Mouse (Mus musculus) limb, embryonic 12.5 days (tissue): ENCODE data around the gene Kalrn. TPM values are rescaled to one million over a fixed set of nuclear protein-coding genes. Genes with fewer than 3 reads are reported as not detected.

Experiments used
- ATAC-seq: fragments of 200-750 bp; cut with Nextera tagmentation; 2 replicates; pipeline ENCODE4 v1.8.0; 2017; ENCODE audit warnings: low read depth, moderate TSS enrichment; ENCODE audit not compliant: insufficient number of reproducible peaks, insufficient read depth, low FRiP score, low TSS enrichment
- H3K27ac ChIP-seq: fragments of 300-500 bp; sonication (generic); 2 replicates; pipeline ENCODE4 v1.5.1; 2016; ENCODE audit warnings: mild to moderate bottlenecking, moderate library complexity
- H3K27me3 ChIP-seq: fragments of 300-500 bp; sonication (generic); 2 replicates; pipeline ENCODE4 v1.6.1; 2016; ENCODE audit warnings: mild to moderate bottlenecking, moderate library complexity
- H3K36me3 ChIP-seq: fragments of 300-500 bp; sonication (generic); 2 replicates; pipeline ENCODE4 v1.6.1; 2016; ENCODE audit warnings: mild to moderate bottlenecking, moderate library complexity
- H3K4me1 ChIP-seq: fragments of 300-500 bp; sonication (generic); replicated peaks from 2 replicates; pipeline ENCODE4 v1.6.1; 2016
- H3K4me2 ChIP-seq: fragments of 300-500 bp; sonication (generic); 2 replicates; pipeline ENCODE4 v1.6.1; 2016; ENCODE audit warnings: mild to moderate bottlenecking, moderate library complexity
- H3K4me3 ChIP-seq: fragments of 300-500 bp; sonication (generic); replicated peaks from 2 replicates; pipeline ENCODE4 v1.5.1; 2016; ENCODE audit warnings: mild to moderate bottlenecking
- H3K9ac ChIP-seq: fragments of 300-500 bp; sonication (generic); replicated peaks from 2 replicates; pipeline ENCODE4 v1.6.1; 2016; ENCODE audit warnings: mild to moderate bottlenecking, moderate library complexity
- H3K9me3 ChIP-seq: fragments of 300-500 bp; sonication (generic); 2 replicates; pipeline ENCODE4 v1.6.1; 2016; ENCODE audit warnings: mild to moderate bottlenecking, moderate library complexity
- WGBS: fragments of 180-500 bp; shearing (Covaris S2); methylation state at CpG from one replicate; pipeline ENCODE4 v1.1.7; 2016; 5-methylcytosine and 5-hydroxymethylcytosine counted together
- polyA plus RNA-seq: library from polyadenylated mRNA; unstranded; fragments of >200 nt; fragmentation: Nextera tagmentation; extraction: Ambion mirVana; gene quantifications from 2 replicates; pipeline ENCODE4 v1.2.1, GENCODE M21; 2016

Gene Kalrn
- polyA plus RNA-seq, 1 experiment from 2014 or later = 13.1 TPM

- Histone ChIP-seq H3K27ac (no peak overlapping the region), H3K4me1 (peaks cover 22% of the 10 kb centered on the region), H3K36me3 (no peaks in the 10 kb centered on the region), H3K4me2 (no peak overlapping the region), H3K27me3 (peaks cover 3% of the 10 kb centered on the region; the same call in 1 of the 2 replicates), H3K9me3 (no peaks in the 10 kb centered on the region), H3K9ac (no peak overlapping the region), H3K4me3 (no peak overlapping the region)
- 70% methylated on average over 8 of the region's 8 CpGs for WGBS
- ATAC-seq = no peak
These were observed 572.6 kb downstream of the Kalrn start for GRCm38 (mm10) chr16:34000715-34001114.

DNA sequence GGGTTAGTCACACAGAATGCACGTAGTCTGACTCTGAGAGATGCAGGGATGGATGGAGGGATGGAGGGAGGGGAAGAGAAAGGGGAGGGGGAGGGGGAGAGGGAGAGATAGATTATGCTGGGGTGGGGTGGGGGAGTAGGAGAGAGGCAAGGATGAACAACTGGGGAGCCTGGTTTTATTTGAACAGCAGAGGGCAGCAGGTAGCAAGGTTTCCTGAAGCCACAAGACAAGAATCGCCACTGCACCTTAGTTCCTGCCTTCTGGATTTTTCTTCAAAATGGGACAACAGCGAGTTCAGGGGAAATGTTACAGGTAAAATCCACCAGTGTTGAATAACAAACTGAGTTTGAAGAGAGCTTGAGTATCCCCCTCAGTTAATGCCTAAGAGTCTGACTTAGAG lies 573.9 kb downstream of the Kalrn start:
- Histone ChIP-seq H3K27ac (no peak overlapping the region), H3K9me3 (no peaks in the 10 kb centered on the region), H3K4me3 (no peak overlapping the region), H3K9ac (no peak overlapping the region), H3K4me2 (no peak overlapping the region), H3K27me3 (peaks cover 3% of the 10 kb centered on the region; the same call in 1 of the 2 replicates), H3K36me3 (no peaks in the 10 kb centered on the region), H3K4me1 (peaks cover 18% of the 10 kb centered on the region)
- 24% methylated on average over 3 of the region's 3 CpGs for whole genome bisulfite sequencing
- ATAC-seq = no peak

GRCm38 (mm10) chr16:33998011-33998410 lies 575.3 kb downstream of the Kalrn start:
- Histone ChIP-seq H3K4me3 (no peak overlapping the region), H3K27ac (no peak overlapping the region), H3K9me3 (no peaks in the 10 kb centered on the region), H3K27me3 (peaks cover 3% of the 10 kb centered on the region; the same call in 1 of the 2 replicates), H3K36me3 (no peaks in the 10 kb centered on the region), H3K4me1 (peaks cover 14% of the 10 kb centered on the region), H3K4me2 (no peak overlapping the region), H3K9ac (no peak overlapping the region)
- WGBS = 81% methylated on average over 6 of the region's 6 CpGs
- no peak for ATAC-seq

- 9% methylated on average over 5 of the region's 5 CpGs for WGBS
These were observed 577.3 kb downstream of the Kalrn start for GRCm38 (mm10) chr16:33996030-33996429.

GRCm38 (mm10) chr16:33995496-33995895 lies 577.8 kb downstream of the Kalrn start:
- Histone ChIP-seq H3K36me3 (no peaks in the 10 kb centered on the region), H3K9ac (no peak overlapping the region), H3K27me3 (peaks cover 3% of the 10 kb centered on the region; the same call in 1 of the 2 replicates), H3K9me3 (no peaks in the 10 kb centered on the region), H3K4me1 (peaks cover 6% of the 10 kb centered on the region; the same call in 1 of the 2 replicates), H3K27ac (no peak overlapping the region), H3K4me3 (no peak overlapping the region), H3K4me2 (no peak overlapping the region)
- WGBS = 79% methylated on average over 3 of the region's 3 CpGs
- ATAC-seq = no peak

More at GRCm38 (mm10) chr16:33996030-33996429, 577.3 kb downstream of the Kalrn start:
- ATAC-seq = no peak
- Histone ChIP-seq H3K27me3 (peaks cover 3% of the 10 kb centered on the region; the same call in 1 of the 2 replicates), H3K9ac (no peak overlapping the region), H3K4me2 (no peak overlapping the region), H3K36me3 (no peaks in the 10 kb centered on the region), H3K9me3 (no peaks in the 10 kb centered on the region), H3K27ac (no peak overlapping the region), H3K4me3 (no peak overlapping the region), H3K4me1 (peaks cover 6% of the 10 kb centered on the region; the same call in 1 of the 2 replicates)

DNA sequence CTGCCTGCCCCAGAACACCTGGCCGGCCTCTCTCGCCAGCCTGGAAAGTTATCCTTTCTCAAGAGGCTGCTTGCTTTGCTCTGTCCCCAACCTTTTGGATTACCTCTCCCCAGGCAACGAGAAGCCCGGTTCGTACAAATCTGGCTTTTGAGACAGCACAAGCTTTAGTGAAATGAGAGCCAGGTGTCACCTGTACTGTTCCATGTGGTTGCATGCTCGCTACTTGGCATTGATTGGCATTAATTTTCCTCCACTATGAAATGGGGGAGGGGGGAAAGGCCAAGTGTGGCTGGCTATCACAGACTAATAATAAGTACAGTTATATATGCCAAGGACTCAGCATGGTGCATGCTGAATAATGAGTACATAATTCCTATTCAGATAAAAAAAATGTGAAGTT lies 579.0 kb downstream of the Kalrn start:
- ATAC-seq = no peak
- peaks cover 6% of the 10 kb centered on the region; the same call in 1 of the 2 replicates for H3K4me1 ChIP-seq
- H3K27ac ChIP-seq = no peak overlapping the region
- H3K4me3 ChIP-seq = no peak overlapping the region
- no peaks in the 10 kb centered on the region for H3K36me3 ChIP-seq
- no peak overlapping the region for H3K4me2 ChIP-seq
- no peak overlapping the region for H3K9ac ChIP-seq
- peaks cover 3% of the 10 kb centered on the region; the same call in 1 of the 2 replicates for H3K27me3 ChIP-seq
- no peaks in the 10 kb centered on the region for H3K9me3 ChIP-seq
- 68% methylated on average over 6 of the region's 6 CpGs for WGBS

- Histone ChIP-seq H3K9ac (no peak overlapping the region), H3K4me3 (no peak overlapping the region), H3K27me3 (no peaks in the 10 kb centered on the region), H3K27ac (no peak overlapping the region), H3K4me2 (no peak overlapping the region), H3K36me3 (no peaks in the 10 kb centered on the region), H3K4me1 (peaks cover 6% of the 10 kb centered on the region; the same call in 1 of the 2 replicates), H3K9me3 (no peaks in the 10 kb centered on the region)
- ATAC-seq = no peak
- 79% methylated on average over 4 of the region's 4 CpGs for WGBS
These were observed 582.6 kb downstream of the Kalrn start for GRCm38 (mm10) chr16:33990712-33991111.

DNA sequence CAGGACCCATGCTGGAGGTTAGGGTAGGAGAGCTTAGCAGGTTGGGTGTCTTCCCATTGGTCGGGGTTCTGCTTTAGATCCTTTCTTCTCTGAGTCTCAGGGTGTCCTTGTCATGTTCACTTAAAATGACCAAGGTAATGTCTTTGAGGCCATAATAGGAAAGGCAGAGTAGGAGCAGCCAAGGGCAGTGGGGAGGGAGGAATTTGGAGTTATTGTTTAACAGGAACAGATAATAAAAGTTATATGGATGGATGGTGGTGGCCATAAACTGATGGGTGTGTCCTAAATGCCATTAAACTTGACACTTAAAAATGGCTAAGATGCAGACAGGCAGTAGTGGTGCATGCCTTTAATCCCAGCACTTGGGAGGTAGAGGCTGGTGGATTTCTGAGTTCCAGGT lies 584.2 kb downstream of the Kalrn start:
- H3K9ac ChIP-seq = no peak overlapping the region

DNA sequence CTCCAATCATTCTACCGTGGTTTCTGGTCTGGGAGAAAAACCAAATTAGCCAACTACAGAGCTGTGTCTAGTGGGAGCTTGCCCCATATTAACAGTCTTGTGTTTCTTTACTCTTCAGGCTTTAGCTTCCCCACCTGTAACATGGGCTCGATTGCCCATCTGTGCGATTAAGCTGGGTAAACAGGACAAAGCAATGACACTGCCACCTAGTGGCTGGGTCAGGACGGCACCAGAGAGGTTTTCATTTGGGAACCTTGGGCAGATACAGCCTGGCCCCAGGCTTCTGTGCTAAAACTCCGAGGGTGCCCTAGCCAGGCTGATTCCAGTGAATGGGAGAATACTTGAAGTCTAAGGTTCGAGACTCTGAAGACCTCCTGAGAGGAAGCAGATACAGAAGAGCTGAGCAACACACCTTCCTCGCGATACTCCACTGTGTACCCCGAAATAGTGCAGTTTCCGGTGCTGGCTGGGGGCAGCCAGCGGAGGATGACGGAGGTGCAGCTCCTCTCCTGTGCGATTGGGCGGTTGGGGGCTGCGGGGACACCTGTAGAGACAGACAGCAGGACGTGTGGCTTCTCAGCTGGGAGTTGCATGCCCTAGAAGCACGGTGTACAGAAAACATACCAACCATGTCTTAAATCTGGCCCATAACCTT lies 584.8 kb downstream of the Kalrn start:
- Histone ChIP-seq H3K27ac (no peak overlapping the region), H3K4me3 (no peak overlapping the region), H3K4me2 (no peak overlapping the region), H3K9ac (no peak overlapping the region), H3K36me3 (no peaks in the 10 kb centered on the region), H3K27me3 (no peaks in the 10 kb centered on the region), H3K4me1 (no peaks in the 10 kb centered on the region), H3K9me3 (no peaks in the 10 kb centered on the region)
- ATAC-seq = no peak
- WGBS = 62% methylated on average over 17 of the region's 17 CpGs

More for the DNA sequence above, 584.2 kb downstream of the Kalrn start:
- Histone ChIP-seq H3K27me3 (no peaks in the 10 kb centered on the region), H3K9me3 (no peaks in the 10 kb centered on the region), H3K4me1 (peaks cover 3% of the 10 kb centered on the region; the same call in 1 of the 2 replicates), H3K36me3 (no peaks in the 10 kb centered on the region), H3K27ac (no peak overlapping the region), H3K4me2 (no peak overlapping the region), H3K4me3 (no peak overlapping the region)
- WGBS = 93% methylated on average over 1 of the region's 1 CpGs
- ATAC-seq = no peak

- no peak overlapping the region for H3K9ac ChIP-seq
- no peak overlapping the region for H3K27ac ChIP-seq
- no peak overlapping the region for H3K4me3 ChIP-seq
- no peaks in the 10 kb centered on the region for H3K4me1 ChIP-seq
- H3K4me2 ChIP-seq = no peak overlapping the region
- H3K27me3 ChIP-seq = no peaks in the 10 kb centered on the region
- no peaks in the 10 kb centered on the region for H3K36me3 ChIP-seq
- 86% methylated on average over 7 of the region's 7 CpGs for WGBS
- H3K9me3 ChIP-seq = no peaks in the 10 kb centered on the region
- no peak for ATAC-seq
These were observed 586.3 kb downstream of the Kalrn start for GRCm38 (mm10) chr16:33986993-33987392.

DNA sequence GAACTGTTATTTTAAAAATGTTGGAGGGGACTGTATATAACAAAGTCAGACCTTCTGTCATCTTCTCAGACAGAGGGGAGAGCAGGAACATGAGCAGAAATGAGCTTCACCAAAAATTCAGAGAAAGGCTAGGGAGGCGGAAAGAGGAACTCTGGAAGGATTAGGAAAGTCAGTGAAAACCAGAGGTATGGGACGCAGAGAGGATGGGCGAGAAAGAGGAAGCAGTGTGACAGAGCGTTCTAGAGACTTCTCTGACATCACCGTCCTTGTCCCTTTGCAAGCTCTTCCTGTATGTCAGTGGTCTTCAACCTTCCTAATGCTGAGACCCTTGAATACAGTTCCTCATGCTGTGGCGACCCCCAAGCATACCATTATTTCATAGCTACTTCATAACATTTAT lies 588.0 kb downstream of the Kalrn start:
- no peak for ATAC-seq
- 89% methylated on average over 6 of the region's 6 CpGs for WGBS
- no peaks in the 10 kb centered on the region for H3K9me3 ChIP-seq
- H3K27ac ChIP-seq = no peak overlapping the region
- no peaks in the 10 kb centered on the region for H3K4me1 ChIP-seq
- H3K36me3 ChIP-seq = no peaks in the 10 kb centered on the region
- no peak overlapping the region for H3K9ac ChIP-seq
- no peak overlapping the region for H3K4me3 ChIP-seq
- H3K4me2 ChIP-seq = no peak overlapping the region
- no peaks in the 10 kb centered on the region for H3K27me3 ChIP-seq

DNA sequence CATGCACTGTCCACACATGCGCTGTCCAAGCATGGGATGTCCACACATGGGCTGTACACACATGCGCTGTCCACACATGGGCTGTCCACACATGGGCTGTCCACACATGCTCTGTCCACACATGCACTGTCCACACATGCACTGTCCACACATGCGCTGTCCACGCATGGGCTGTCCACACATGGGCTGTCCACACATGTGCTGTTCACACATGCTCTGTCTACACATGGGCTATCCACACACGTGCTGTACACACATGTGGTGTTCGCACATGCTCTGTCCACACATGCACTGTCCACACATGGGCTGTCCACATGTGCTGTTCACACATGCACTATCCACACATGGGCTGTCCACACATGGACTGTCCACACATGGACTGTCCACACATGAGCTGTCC lies 589.6 kb downstream of the Kalrn start:
- H3K9ac ChIP-seq = no peak overlapping the region
- no peak for ATAC-seq
- H3K4me1 ChIP-seq = no peaks in the 10 kb centered on the region
- H3K27me3 ChIP-seq = no peaks in the 10 kb centered on the region
- H3K27ac ChIP-seq = no peak overlapping the region
- no peak overlapping the region for H3K4me2 ChIP-seq
- no peaks in the 10 kb centered on the region for H3K36me3 ChIP-seq
- H3K9me3 ChIP-seq = no peaks in the 10 kb centered on the region
- 96% methylated on average over 6 of the region's 6 CpGs for WGBS
- no peak overlapping the region for H3K4me3 ChIP-seq
